Mouse (Mus musculus) myocyte (in vitro differentiated cells): Measurements from ENCODE around the gene Cstad. TPM values are rescaled to one million over a fixed set of nuclear protein-coding genes. Genes with fewer than 3 reads are reported as not detected.
A peak's percentile ranks its signal among the peaks of the same experiment; 100 is the strongest.

ENCODE experiments used
- H3K27me3 ChIP-seq: one replicate; pipeline ENCODE4 v1.6.1; 2011; ENCODE audit not compliant: control insufficient read depth, insufficient read depth, insufficient read length
- H3K36me3 ChIP-seq: one replicate; pipeline ENCODE4 v1.6.1; 2011; ENCODE audit not compliant: control insufficient read depth, insufficient read depth
- H3K4me2 ChIP-seq: one replicate; pipeline ENCODE4 v1.6.1; 2011; ENCODE audit warnings: low read depth, control low read depth
- H3K4me3 ChIP-seq: one replicate; pipeline ENCODE4 v1.5.1; 2011; ENCODE audit warnings: mild to moderate bottlenecking, control low read depth, moderate library complexity
- H3K79me2 ChIP-seq: one replicate; pipeline ENCODE4 v1.6.1; 2011; ENCODE audit not compliant: control insufficient read depth, insufficient read depth
- H3ac ChIP-seq: one replicate; pipeline ENCODE4 v1.6.1; 2011; ENCODE audit not compliant: control insufficient read depth, insufficient read length
- CEBPB ChIP-seq: IDR thresholded peaks from 2 replicates; pipeline ENCODE4 v1.6.1; 2011; ENCODE audit warnings: mild to moderate bottlenecking, moderate library complexity; ENCODE audit not compliant: poor library complexity, insufficient read depth, severe bottlenecking
- E2F4 ChIP-seq: IDR thresholded peaks from one replicate; pipeline ENCODE4 v1.6.1; 2011; ENCODE audit warnings: mild to moderate bottlenecking, control low read depth, moderate library complexity; ENCODE audit not compliant: insufficient read depth
- MAX ChIP-seq: IDR thresholded peaks from one replicate; pipeline ENCODE4 v1.6.1; 2011; ENCODE audit warnings: low read depth, mild to moderate bottlenecking, control low read depth
- MYOD1 ChIP-seq, 3 experiments: IDR thresholded peaks; one replicate each; pipeline ENCODE4 v1.6.1; 2011; ENCODE audit warnings: control low read depth in 2 of 3, low read depth in 2 of 3, mild to moderate bottlenecking in 2 of 3, moderate library complexity in 1 of 3; ENCODE audit not compliant: insufficient read length in 2 of 3, control insufficient read depth in 1 of 3
- MYOG ChIP-seq, 3 experiments: IDR thresholded peaks; one replicate each; pipeline ENCODE4 v1.6.1; 2011; ENCODE audit warnings: control low read depth in 2 of 3, low read depth in 2 of 3, mild to moderate bottlenecking in 2 of 3; ENCODE audit not compliant: insufficient read length in 2 of 3, control insufficient read depth in 1 of 3, insufficient read depth in 1 of 3
- POLR2A ChIP-seq: IDR thresholded peaks from one replicate; pipeline ENCODE4 v1.6.1; 2011; ENCODE audit warnings: low read depth, mild to moderate bottlenecking, control low read depth, moderate library complexity; ENCODE audit not compliant: insufficient read length
- POLR2AphosphoS2 ChIP-seq: IDR thresholded peaks from one replicate; pipeline ENCODE4 v1.6.1; 2011; ENCODE audit warnings: low read depth, control low read depth; ENCODE audit not compliant: insufficient read length
- REST ChIP-seq: IDR thresholded peaks from one replicate; pipeline ENCODE4 v1.6.1; 2011; ENCODE audit warnings: mild to moderate bottlenecking, control low read depth, moderate library complexity; ENCODE audit not compliant: insufficient read depth, insufficient read length
- SRF ChIP-seq: IDR thresholded peaks from one replicate; pipeline ENCODE4 v1.6.1; 2011; ENCODE audit warnings: low read depth; ENCODE audit not compliant: control insufficient read depth, insufficient read length
- TCF12 ChIP-seq: IDR thresholded peaks from one replicate; pipeline ENCODE4 v1.6.1; 2011; ENCODE audit warnings: mild to moderate bottlenecking, control low read depth; ENCODE audit not compliant: poor library complexity, insufficient read depth, severe bottlenecking
- TCF3 ChIP-seq: IDR thresholded peaks from one replicate; pipeline ENCODE4 v1.6.1; 2011; ENCODE audit warnings: low read depth, control low read depth; ENCODE audit not compliant: insufficient read length
- USF1 ChIP-seq: IDR thresholded peaks from one replicate; pipeline ENCODE4 v1.6.1; 2011; ENCODE audit warnings: low read depth, mild to moderate bottlenecking, control low read depth, moderate library complexity
- polyA plus RNA-seq: library from polyadenylated mRNA; unstranded; fragments of >200 nt; fragmentation: generic; extraction: Trizol; gene quantifications from one replicate; pipeline ENCODE4 v1.2.1, GENCODE M21; 2012; ENCODE audit warnings: missing spikeins

Cstad gene
- 0.77 TPM for polyA plus RNA-seq

GRCm38 (mm10) chr2:30594641-30595379, at the start of gene Cstad:
TSS of gene Cstad (plus strand) at chr2:30595040.
- Histone ChIP-seq H3K4me3 (peak within 1 kb of the TSS; percentile 33), H3K79me2 (no peaks in the 10 kb centered on the region), H3K36me3 (no peaks in the 10 kb centered on the region), H3K4me2 (peak within 1 kb of the TSS; percentile 96), H3K27me3 (no peaks in the 10 kb centered on the region), H3ac (no peak within 1 kb of the TSS)
- peak in 1 of 3 experiments; percentile 7 for TF ChIP-seq MYOG (IDR thresholded peaks at IDR 0.05; ENCODE audit: control insufficient read depth in 1 of 3, insufficient read depth in 1 of 3, insufficient read length in 2 of 3, low read depth in 2 of 3)
- no peak for TF ChIP-seq TCF3

- Histone ChIP-seq H3K27me3 (no peaks in the 10 kb centered on the region), H3K36me3 (no peaks in the 10 kb centered on the region), H3K4me2 (peak overlapping the region; percentile 77), H3ac (no peak overlapping the region), H3K79me2 (no peaks in the 10 kb centered on the region), H3K4me3 (no peak overlapping the region)
- TF ChIP-seq CEBPB, result no peak
- no peak for TF ChIP-seq TCF12
- no peak for TF ChIP-seq TCF3
- TF ChIP-seq POLR2A, result no peak
- TF ChIP-seq USF1, result no peak
- no peak for TF ChIP-seq SRF
- TF ChIP-seq REST, result no peak
- TF ChIP-seq MAX, result no peak
- TF ChIP-seq MYOD1 (IDR thresholded peaks at IDR 0.05; ENCODE audit: control insufficient read depth in 1 of 3, insufficient read length in 2 of 3, low read depth in 2 of 3), result no peak
- no peak for TF ChIP-seq POLR2AphosphoS2
- TF ChIP-seq E2F4, result no peak
- TF ChIP-seq MYOG (IDR thresholded peaks at IDR 0.05; ENCODE audit: control insufficient read depth in 1 of 3, insufficient read depth in 1 of 3, insufficient read length in 2 of 3, low read depth in 2 of 3), result no peak
Measured at GRCm38 (mm10) chr2:30545706-30546105, 49.1 kb upstream of the Cstad start.

GRCm38 (mm10) chr2:30546219-30546618, 48.6 kb upstream of the Cstad start:
- TF ChIP-seq MYOG (IDR thresholded peaks at IDR 0.05; ENCODE audit: control insufficient read depth in 1 of 3, insufficient read depth in 1 of 3, insufficient read length in 2 of 3, low read depth in 2 of 3) (no peak), REST (no peak), POLR2AphosphoS2 (no peak), TCF12 (no peak)
- H3ac ChIP-seq, result no peak overlapping the region
- no peaks in the 10 kb centered on the region for H3K27me3 ChIP-seq
- H3K4me3 ChIP-seq, result no peak overlapping the region
- H3K79me2 ChIP-seq, result no peaks in the 10 kb centered on the region
- H3K4me2 ChIP-seq, result no peak overlapping the region
- H3K36me3 ChIP-seq, result no peaks in the 10 kb centered on the region

- no peaks in the 10 kb centered on the region for H3K36me3 ChIP-seq
- no peaks in the 10 kb centered on the region for H3K27me3 ChIP-seq
Measured at GRCm38 (mm10) chr2:30547455-30548217, 47.2 kb upstream of the Cstad start.

More at GRCm38 (mm10) chr2:30547455-30548217, 47.2 kb upstream of the Cstad start:
- Histone ChIP-seq H3ac (no peak overlapping the region), H3K4me2 (no peak overlapping the region), H3K79me2 (no peaks in the 10 kb centered on the region), H3K4me3 (no peak overlapping the region)
- TF ChIP-seq USF1 (no peak), REST (no peak), SRF (no peak), CEBPB (no peak), MYOG (IDR thresholded peaks at IDR 0.05; ENCODE audit: control insufficient read depth in 1 of 3, insufficient read depth in 1 of 3, insufficient read length in 2 of 3, low read depth in 2 of 3) (no peak), MAX (no peak), TCF12 (no peak), MYOD1 (IDR thresholded peaks at IDR 0.05; ENCODE audit: control insufficient read depth in 1 of 3, insufficient read length in 2 of 3, low read depth in 2 of 3) (no peak), POLR2A (no peak), POLR2AphosphoS2 (no peak), TCF3 (no peak), E2F4 (no peak)
